Mouse (Mus musculus) skeletal muscle tissue, adult 2 months (tissue): ENCODE measurements at regions not wholly inside any gene's neighbourhood (a gene's known extent, or its start where the extent isn't known, plus 50 kb on each side); places are given as distances from the start of the nearest gene placed in this dataset.

ENCODE experiments used
- DNase-seq: peaks from one replicate; pipeline ENCODE4 v3.0.0-alpha.2; 2012; ENCODE audit warnings: low read depth, low spot score

DNA sequence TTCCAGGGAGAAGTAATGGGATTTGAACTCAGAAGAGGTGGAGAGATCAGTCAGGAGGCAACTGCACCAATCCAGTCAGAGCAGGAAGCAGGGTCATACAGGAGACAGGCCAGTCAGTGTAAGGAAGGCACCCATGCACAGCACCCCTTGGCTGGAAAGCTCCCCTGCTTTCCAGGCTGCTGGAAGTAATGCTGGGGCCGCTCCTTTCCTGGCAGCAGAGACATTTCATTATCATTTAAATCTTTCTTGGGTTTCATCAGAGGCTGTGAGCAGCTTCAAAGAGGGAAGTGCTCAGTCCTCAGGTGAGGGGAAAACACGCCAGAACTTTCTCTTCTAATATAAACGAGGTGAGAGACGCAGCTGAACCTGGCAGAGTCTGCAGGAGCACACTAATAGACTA, 109.1 kb upstream of the Syt13 start:
- no peak for DNase-seq

DNA sequence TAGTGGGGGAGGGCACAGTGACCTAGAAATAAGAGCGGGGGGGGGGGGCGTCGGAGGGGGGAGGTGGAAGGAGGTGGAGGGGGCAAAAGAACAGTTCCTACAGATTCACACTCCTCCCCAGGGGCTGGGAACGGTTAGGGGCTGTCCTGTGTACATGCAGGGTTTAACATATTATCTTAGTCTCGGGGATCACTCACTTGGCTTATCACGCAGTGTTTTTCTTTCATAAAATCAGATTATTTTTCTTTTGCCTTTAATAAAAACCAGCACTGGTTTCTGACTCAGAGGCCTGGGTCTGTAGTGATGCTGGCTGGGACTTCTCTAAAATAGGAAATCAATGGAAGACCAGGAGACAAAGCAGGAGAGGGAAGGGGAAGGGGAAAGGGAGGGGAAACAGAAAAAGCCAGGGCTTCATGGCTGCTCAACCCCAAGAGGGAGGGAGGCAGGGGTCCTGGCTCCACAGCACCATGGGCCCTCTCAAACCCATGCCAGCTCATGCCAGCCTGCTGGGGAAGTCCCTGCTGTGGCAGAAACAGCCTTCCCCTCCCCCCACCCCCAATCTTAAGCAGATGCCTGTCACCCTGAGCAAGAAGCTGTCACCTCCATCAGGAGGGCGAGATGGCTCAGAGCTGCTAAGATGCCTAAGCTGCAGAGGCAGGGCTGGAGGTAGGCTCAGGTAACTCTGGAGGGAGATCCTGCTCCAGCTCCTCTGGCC, 108.3 kb upstream of the Syt13 start:
- no peak for DNase-seq

DNA sequence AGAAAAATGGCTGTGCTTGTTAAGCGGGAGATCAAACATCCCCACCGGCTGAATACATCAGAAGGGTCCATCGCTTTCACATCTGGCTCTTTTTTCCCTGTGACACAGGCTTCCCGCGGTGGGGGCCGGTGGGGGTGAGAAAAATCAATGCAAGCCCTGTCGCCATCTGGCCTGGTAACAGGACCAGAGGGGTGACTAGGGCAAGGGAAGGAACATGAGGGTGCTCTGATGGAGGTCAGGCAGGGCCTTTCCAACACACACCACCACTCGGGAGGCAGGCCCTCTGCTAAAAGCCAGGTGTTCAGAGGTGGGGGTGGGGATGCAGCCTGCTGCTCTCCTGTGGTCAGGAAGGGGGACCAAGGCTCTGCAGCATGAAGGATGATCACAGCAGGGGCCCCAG, 107.5 kb upstream of the Syt13 start:
- DNase-seq: no peak

DNA sequence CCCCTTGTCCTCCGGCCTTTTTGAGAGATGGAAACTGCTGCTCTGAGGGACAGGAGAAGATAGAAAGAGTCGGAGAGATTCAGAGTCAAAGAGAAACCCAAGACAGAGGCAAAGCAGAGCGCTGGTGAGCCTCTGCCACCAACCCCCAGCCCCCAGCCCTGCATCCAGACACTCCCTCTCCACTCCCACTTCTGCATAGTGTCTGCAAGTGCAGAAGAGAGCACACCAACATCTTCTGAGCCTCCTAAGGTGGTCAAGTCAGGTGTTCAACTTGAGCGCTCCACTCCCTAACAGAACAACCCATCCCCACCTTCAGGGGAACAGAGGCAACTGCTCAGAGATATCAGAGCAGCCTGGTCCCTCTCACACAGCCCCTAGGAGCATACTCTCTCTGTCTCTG, 106.8 kb upstream of the Syt13 start:
- no peak for DNase-seq

DNA sequence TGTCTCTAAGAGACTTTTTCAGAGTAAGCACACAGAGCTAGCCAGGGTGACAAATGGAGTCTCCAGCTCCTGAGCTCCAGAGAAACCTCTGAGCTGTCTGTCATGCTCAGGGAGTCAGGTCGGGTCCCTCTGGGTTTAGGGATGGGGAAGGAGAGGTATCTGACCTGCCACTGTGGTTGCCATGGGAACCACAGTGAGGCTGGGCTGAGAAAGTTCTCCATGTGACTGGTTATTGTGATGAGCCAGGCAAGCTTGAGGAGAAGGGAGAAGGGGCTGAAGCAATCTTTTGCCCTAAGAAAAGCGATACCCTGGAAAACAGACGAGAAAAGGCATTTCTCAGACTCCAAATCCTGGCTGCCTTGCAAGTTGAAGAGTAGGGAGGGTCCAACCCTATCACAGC, 105.7 kb upstream of the Syt13 start:
- DNase-seq: no peak

DNA sequence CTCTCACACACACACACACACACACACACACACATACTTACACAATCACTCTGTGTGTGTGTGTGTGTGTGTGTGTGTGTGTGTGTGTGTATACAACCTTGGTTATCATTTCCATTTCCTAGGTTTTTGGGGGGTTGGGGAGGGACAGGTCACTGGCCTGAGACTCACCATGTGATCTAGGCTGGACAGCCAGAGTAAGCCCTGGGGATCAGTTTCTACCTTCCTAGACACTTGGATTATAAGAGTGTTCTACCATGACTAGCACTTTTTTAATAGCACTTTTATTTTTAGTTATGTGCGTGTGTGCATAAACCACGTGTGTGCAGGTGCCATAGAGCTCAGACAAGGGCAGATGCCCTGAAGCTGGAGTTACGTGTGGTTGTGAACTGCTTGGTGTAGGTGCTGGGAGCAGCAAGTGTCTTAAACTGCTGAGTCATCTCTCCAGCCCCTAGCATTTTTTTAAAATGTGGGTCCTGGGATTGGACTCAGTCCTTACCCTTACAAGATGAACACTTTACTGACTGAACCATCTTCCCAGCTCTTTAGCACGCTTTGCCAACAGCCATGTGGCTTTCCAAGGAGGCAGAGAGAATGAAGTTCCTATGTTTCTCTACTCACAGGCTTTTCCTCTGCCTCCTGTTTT, 105.1 kb upstream of the Syt13 start:
- DNase-seq: peak; percentile 39

DNA sequence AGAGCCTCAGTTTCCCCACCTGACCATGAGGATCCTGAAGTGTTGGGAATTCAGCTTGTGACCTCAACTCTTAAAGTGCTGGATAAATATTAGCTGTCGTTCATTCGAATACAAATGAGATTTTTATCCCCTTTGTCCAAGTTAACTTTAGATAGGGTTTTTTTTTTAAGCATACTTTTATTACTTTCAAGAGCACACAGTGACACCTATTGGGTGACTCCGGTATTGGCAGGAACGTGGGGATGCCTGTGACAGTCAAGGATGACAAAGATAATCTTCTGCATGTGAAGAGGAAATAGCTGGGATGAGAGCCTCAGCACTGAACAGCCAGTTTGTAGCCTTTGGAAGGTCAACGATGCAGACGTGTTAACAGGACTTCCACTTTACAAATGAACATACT, 103.9 kb upstream of the Syt13 start:
- DNase-seq: peak; percentile 34

DNA sequence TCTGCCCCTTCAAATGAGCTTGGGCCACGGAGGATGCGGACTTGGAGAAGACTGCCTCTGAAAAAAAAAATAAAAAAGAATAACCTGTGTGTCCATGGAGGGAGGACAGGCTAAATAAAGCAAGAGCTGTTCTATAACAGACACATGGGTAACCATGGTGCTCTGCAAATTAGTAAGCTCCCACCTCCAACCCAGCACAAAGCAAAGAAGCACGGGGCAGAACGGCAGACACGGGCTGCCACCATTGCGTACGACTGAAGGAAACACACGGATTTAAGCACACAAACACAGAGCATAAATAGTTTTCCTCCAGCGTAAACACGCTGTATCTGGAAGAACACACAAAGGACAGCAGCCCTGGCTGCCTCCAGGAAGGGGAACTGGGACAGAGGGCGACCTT, 101.9 kb upstream of the Syt13 start:
- no peak for DNase-seq

DNA sequence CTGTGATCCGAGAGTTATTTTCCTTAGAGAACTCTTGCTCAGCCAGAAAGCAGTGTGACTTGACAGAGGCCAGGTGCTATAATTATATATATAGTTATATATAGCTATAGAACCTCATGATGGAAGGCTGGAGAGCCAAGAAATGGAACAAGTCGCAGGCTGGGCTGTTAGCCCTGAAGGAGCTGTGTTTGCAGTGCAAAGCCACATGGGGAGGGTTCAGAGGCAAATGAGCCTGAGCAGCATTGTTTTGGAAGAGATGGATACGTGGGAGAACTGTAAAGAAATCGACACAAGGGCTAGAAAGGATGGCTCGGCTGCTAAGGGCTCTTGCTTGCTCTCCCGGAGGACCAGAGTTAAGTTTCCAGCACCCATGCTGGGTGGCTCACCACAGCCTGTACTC, 95.3 kb upstream of the Syt13 start:
- no peak for DNase-seq

DNA sequence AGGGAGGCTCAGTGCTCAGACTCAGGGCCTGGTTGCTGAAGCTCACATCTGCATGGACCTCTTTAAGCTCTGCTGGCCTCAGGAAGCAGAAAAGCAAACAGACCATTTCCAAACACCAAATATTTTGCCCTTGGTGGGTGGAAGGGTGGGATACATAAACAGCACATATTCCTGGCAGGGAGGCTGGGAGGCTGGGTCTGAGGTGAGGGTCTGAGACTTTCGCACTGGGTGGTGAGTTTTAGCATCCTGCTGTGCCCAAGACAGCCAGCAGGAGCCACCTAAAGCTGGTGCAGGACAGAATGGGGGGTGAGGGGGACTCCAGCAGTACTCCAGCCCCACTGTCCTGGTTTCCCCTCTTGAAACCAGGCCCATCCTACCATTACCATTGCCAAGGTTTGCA, 90.6 kb upstream of the Syt13 start:
- no peak for DNase-seq

DNA sequence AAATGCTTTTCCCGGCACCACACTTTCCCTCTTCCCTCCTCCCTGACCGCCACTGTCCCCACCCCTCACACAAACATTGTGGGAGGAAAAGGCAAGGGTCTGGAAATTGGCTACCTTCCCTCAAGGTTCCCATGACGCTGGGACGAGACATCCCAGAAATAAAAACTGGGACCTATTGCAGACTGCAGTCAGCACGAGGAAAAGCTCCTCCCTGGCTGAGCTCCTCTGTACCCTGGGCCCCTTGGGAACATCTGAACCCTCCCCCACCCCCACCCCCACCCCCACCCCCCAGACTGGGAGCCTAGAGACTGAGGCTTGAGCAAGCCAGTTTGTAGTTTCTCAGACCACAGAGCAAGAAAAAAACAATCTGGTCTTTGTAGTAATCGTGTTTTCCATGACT, 89.5 kb upstream of the Syt13 start:
- DNase-seq: no peak

DNA sequence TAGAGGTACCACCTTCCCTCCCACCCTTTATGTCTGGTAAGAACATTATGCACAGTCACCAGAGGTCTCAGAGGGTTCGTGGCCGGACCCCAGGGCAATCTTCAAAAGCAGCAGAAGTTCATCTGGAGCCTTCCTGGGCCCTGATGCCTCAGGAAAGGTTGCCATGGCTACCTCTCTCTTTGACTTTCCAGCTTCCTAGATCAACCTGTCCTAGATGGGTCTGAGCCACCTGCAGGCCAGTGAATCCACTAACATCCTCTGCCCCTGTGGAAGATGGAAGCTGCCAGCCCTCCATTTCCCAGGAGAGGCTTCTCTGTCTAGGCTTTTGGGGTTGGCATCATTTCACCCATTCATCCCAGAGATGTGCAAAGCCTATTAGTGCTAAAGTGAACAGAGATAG, 84.8 kb upstream of the Syt13 start:
- no peak for DNase-seq

DNA sequence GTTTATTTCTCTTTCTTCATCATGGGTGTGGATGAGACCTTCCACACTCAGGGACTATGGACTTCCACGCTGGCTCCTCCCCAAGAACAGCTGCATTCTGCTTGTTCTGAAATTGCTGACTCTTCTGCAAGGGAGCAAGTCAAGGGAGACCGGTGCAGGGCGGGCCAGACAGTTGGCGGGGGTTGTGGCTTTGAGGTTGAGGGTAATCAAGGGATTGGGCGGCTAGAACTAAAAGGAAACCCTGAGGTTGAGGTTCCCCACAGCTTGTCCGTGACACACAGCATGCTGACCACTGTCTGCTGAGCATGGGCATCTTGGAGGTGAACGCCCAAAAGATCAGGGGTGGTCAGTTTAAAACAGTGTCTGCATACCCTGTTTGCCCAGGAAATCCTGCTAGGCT, 83.1 kb upstream of the Syt13 start:
- no peak for DNase-seq

DNA sequence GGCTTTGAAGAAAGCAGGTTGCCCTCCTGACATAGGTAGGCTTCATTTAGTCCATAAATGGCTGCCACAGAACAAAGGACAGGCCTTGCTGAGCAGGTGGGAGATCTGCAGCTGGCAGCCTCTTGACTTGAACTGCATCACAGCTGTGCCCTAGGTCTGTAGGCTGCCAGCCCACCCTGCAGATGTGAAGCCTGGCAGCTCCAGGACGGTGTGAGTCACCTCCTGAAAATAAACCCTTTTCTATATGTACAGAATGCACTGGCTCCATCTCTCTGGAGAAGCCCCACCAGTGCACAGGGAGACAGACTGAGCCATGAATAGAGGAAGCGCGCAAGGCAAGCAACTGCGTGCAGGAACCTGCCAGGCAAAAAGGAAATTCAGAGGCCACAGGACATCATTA, 78.7 kb upstream of the Syt13 start:
- DNase-seq: no peak

DNA sequence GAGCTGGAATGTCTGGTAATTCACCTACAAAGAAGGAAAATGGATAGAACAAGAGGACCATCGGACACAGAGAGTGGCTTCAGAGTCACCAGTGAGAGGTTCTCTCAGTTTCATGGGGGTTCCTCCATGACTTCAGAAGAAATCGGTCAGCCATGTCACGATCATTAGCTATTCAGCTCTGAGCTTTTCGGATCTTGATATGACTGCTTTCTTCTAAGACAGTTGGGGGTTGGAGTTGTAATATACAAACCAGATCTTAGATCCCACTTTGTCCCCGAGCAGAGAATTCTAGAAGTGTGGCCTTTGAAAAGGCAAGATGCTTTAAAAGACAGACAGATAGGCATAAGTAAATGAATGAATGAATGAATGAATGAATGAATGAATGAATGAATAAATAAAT, 76.9 kb upstream of the Syt13 start:
- no peak for DNase-seq

DNA sequence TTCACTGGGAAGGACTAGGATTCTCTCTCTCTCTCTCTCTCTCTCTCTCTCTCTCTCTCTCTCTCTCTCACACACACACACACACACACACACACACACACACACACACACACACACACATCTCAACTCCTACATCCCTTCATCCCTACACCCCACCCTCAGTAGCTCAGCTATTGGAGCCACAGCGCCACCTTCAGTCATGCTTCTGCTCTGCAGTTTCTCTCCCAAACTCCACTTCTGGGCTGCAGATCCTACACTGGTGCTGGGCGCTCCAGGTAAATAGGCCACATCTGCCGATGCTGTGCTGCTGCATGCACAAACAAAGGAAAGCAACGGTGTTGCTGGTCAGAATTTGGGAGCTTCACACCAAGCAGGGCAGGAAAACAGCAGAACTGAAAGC, 74.9 kb upstream of the Syt13 start:
- no peak for DNase-seq

DNA sequence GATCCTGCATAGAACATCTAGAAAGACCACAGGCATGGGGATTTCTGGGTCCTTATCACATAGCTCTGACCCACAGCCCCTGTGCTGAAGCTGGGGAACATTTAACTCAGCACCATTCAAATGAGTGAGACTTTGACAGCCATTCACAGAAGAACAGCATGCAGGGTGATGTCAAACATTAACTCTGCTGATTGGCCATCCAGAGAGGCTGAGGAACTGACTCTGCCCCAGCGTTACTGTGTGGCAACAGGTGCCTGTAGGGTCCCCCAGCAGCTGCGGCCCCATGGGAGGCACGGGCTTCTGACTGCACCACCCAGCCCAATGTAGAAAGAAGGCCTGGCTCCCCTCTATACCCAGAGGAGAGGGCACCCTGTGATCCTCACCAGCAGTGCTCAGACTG, 73.3 kb upstream of the Syt13 start:
- DNase-seq: no peak

DNA sequence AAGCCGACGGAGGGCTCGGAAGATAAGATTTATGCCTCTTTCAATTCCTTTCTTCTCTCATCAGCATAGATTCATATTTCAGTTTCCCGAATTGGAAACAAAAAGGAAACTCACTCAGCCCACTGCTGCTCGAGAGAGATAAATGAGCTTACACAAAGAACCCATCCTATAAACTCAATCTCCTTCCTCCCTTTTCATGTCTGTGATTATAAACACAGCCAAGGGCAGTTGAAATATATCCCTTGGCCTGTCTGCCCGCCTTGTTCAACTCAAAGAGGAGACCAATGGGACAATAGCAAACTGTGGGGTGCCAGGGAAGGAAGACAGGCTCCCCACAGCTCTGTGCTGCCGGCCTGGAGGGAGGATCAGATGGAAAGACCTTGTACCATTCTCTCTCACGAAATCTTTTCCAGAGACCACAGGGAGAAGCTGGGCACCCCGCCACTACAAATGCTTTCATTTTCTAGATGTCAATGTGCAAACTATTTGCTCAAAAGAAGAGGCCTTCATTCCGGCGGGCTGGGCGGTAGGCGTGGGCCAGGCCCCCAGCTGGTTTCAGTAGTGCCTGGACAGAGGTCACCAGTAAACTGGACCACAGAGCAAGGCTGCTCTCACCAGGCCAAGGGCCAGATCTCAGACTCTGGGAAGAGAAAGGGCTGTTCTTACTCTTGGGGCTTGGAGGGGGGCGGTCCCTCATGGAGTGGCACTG, 69.7 kb upstream of the Syt13 start:
- peak; percentile 21 for DNase-seq

DNA sequence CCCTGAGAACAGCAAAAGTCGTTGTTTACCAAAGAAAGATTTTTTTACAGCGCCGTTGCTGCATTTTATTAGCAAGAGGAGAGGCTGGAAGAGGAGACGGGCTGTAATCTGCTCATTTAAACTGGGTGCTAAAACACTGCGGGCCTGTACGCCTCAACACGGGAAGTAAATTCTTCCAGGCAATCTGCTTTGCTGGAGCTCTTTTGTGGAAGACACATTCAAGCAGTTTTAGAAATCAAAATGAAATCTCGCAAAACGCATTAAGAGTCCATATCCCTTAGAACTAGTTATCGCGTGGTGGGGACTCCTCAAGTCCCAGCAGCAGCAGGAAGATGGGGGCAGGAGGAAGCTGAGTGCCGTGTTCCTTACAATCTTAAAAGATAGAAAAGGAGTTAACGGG, 65.9 kb upstream of the Syt13 start:
- DNase-seq: no peak

DNA sequence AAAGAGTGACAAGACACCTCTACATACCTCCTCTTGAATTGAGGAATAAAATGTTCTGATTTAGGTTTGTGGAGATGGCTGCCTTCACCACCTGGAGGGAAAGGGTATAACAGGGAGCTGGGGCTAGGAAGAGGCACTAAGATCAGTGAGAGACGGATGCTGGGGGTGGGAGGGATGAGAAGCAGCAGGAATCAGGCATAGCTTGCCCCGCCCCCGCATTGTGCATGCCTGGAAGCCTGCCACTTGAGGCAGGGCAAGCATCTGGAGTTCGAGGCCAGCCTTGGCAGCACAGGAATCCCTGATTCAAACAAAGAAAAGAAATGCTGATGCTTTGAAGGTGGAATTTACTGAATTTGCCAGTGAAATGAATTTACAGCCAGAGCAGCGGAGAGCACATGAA, 63.6 kb upstream of the Syt13 start:
- DNase-seq: no peak

DNA sequence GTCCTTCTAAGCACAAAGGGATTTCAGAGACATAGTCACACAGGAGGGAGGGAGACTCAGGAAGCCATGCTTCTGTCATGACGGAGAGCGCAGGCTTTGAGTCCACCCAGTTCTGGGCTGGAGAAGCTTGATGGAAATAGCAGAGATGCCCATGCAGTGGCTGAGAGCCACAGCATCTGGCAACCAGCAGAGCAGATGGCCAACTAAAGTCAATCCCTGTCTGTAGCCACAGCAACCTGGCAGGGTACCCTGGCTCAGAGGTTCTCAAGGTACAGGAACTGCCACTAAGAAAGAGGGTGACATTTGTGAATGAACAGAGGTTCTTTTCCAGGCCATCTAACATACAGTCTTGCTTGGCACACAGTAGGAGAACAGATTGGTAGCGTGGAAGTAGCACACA, 61.7 kb upstream of the Syt13 start:
- DNase-seq: no peak

DNA sequence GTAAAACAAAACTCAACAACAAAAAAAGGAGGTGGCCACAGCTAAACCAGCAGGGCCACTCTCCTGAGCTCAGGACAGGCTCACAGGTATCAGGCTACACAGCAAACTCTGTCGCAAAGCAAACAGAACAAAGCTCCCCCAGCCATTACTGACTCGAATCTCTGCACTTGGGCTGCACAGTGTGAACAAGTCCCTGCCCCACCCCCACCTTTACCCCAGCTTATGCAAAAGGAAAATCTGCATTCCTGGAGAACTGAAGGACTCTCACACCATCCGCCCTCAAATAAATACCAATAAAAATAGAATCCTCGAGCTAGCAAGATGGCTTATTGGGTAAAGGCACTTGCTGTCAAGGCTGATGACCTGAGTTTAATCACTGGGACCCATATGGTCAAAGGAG, 60.6 kb upstream of the Syt13 start:
- DNase-seq: no peak

DNA sequence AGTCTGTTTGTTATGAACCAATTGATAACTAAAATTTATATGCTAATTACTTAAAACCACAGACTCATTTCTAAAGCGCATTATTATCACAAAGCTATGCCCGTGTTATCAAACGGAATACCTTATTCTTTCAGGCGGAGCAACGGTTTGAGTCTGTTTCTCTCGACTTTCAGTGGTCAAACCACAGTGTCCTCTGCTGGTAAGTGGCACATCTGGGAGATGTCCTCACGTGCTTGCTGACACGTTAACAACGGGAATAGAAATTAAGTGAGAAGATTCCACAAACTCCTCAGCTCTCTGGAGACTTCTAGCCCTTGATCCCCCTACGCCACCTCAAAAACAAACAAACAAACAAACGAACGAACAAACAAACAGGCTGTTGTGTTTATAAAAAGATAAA, 58.9 kb upstream of the Syt13 start:
- no peak for DNase-seq
